Mouse (Mus musculus) kidney, postnatal 0 days (tissue): ENCODE results near the gene Frrs1. TPM values are rescaled to one million over a fixed set of nuclear protein-coding genes. Genes with fewer than 3 reads are reported as not detected.
A peak's percentile ranks its signal among the peaks of the same experiment; 100 is the strongest.

Experiments
- ATAC-seq: fragments of 200-750 bp; cut with Nextera tagmentation; replicated peaks from 2 replicates; pipeline ENCODE4 v1.8.0; 2017; ENCODE audit warnings: low read depth, moderate number of reproducible peaks, moderate TSS enrichment, moderate library complexity; ENCODE audit not compliant: low FRiP score
- DNase-seq: peaks from one replicate; pipeline ENCODE4 v3.0.0-alpha.2; 2016; ENCODE audit warnings: low spot score
- H3K27ac ChIP-seq: fragments of 300-500 bp; sonication (generic); 2 replicates; pipeline ENCODE4 v1.5.1; 2014; ENCODE audit warnings: mild to moderate bottlenecking
- H3K27me3 ChIP-seq: fragments of 300-500 bp; sonication (generic); 2 replicates; pipeline ENCODE4 v1.6.1; 2014; ENCODE audit warnings: low read length, mixed read lengths; ENCODE audit not compliant: insufficient read depth
- H3K36me3 ChIP-seq: fragments of 300-500 bp; sonication (generic); 2 replicates; pipeline ENCODE4 v1.6.1; 2014; ENCODE audit warnings: low read length, mixed read lengths; ENCODE audit not compliant: insufficient read depth
- H3K4me1 ChIP-seq: fragments of 300-500 bp; sonication (generic); replicated peaks from 2 replicates; pipeline ENCODE4 v1.6.1; 2014; ENCODE audit warnings: antibody characterized with exemption, low read length, mixed read lengths; ENCODE audit not compliant: insufficient read depth
- H3K4me2 ChIP-seq: fragments of 300-500 bp; sonication (generic); 2 replicates; pipeline ENCODE4 v1.6.1; 2014; ENCODE audit warnings: mild to moderate bottlenecking, low read length, moderate library complexity, mixed read lengths
- H3K4me3 ChIP-seq: fragments of 300-500 bp; sonication (generic); replicated peaks from 2 replicates; pipeline ENCODE4 v1.5.1; 2014; ENCODE audit warnings: low read depth, low read length
- H3K9ac ChIP-seq: fragments of 300-500 bp; sonication (generic); 2 replicates; pipeline ENCODE4 v1.6.1; 2014; ENCODE audit warnings: low read depth, low read length
- H3K9me3 ChIP-seq: fragments of 300-500 bp; sonication (generic); replicated peaks from 2 replicates; pipeline ENCODE4 v1.6.1; 2016; ENCODE audit warnings: low read length, inconsistent platforms, mixed read lengths
- CTCF ChIP-seq: IDR thresholded peaks from 2 replicates; pipeline ENCODE4 v1.5.1; 2016; ENCODE audit warnings: antibody characterized with exemption, low read depth, mild to moderate bottlenecking, moderate library complexity
- WGBS: fragments of 180-500 bp; shearing (Covaris S2); extraction: QIAGEN DNeasy Blood & Tissue Kit; methylation state at CpG from one replicate; pipeline ENCODE4 v1.1.7; 2014; 5-methylcytosine and 5-hydroxymethylcytosine counted together
- polyA plus RNA-seq: library from polyadenylated mRNA; unstranded; fragments of >200 nt; fragmentation: Nextera tagmentation; extraction: Ambion mirVana; gene quantifications from 2 replicates; pipeline ENCODE4 v1.2.1, GENCODE M21; 2015

Frrs1 gene
- polyA plus RNA-seq, 1 experiment from 2014 or later = 21.7 TPM

DNA sequence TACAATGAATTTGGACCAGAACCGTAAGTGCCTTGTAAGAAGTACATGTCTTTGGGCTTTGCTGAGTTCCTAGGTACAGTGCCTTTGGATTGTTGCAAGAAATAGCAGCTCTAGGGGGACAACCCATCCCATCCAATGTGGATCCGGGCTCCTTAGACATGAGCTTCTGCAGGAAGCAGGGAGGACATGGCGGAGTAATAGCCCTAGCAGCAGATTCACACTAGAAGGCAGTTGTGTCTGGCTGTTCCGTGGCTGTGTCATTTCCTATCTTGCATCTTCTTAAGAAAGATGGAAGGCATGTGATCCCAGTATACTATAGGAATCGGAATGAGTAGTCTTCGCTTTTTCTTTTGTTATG is 32.9 kb downstream of the Frrs1 start:
- ATAC-seq (no peak), DNase-seq (no peak)
- no peak for TF ChIP-seq CTCF
- H3K36me3 ChIP-seq = no peaks in the 10 kb centered on the region
- H3K9ac ChIP-seq = no peak overlapping the region
- H3K4me3 ChIP-seq = no peak overlapping the region
- H3K27ac ChIP-seq = no peak overlapping the region
- no peaks in the 10 kb centered on the region for H3K27me3 ChIP-seq
- H3K9me3 ChIP-seq = no peaks in the 10 kb centered on the region
- H3K4me1 ChIP-seq = no peaks in the 10 kb centered on the region
- no peak overlapping the region for H3K4me2 ChIP-seq
- 96% methylated on average over 6 of the region's 6 CpGs for WGBS

DNA sequence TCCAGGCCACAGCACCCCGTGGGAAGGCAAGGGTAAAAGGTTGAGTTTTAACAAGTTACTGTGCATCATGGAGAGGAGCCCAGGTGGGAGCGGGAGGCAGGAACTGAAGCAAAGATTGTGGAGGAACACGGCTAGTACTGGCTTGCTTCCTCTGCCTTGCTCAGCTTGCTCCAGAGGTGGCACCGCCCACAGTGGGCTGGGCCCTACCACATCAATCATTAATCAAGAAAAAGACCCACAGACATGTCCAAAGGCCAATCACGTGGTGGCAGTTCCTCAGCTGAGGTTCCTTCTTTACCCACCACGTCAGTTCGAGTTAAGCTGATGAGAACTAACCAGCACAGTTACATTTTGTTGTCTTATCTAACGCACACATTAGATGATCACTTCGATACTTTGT is 33.6 kb downstream of the Frrs1 start:
- ATAC-seq = peak; percentile 84
- no peak overlapping the region for H3K4me3 ChIP-seq
- H3K4me2 ChIP-seq = no peak overlapping the region
- H3K27me3 ChIP-seq = no peaks in the 10 kb centered on the region
- no peaks in the 10 kb centered on the region for H3K4me1 ChIP-seq
- H3K9ac ChIP-seq = no peak overlapping the region
- DNase-seq = peak; percentile 9
- WGBS = 75% methylated on average over 9 of the region's 9 CpGs
- no peaks in the 10 kb centered on the region for H3K9me3 ChIP-seq
- TF ChIP-seq CTCF = no peak
- no peak overlapping the region for H3K27ac ChIP-seq
- H3K36me3 ChIP-seq = no peaks in the 10 kb centered on the region

DNA sequence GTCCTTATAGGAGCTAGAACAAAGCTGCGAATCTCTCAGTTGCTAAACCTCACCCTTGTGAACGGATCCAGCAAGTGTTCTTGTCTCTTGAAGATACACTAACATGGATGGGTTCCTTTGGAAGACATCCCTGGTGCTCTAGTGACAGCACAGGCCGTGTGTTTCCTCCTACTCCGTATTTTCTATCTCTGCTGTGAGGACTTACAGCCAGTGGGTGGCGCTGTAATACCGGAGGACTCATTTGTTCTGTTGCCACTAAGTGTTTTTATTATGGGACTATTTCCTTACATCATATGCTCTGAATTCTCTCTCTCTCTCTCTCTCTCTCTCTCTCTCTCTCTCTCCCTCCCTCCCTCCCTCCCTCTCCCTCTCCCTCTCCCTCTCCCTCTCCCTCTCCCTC is 44.9 kb downstream of the Frrs1 start:
- no peaks in the 10 kb centered on the region for H3K27me3 ChIP-seq
- no peaks in the 10 kb centered on the region for H3K4me1 ChIP-seq
- TF ChIP-seq CTCF = peak; percentile 81
- H3K36me3 ChIP-seq = no peaks in the 10 kb centered on the region
- no peak overlapping the region for H3K9ac ChIP-seq
- no peak overlapping the region for H3K27ac ChIP-seq
- no peak overlapping the region for H3K4me2 ChIP-seq
- ATAC-seq (no peak), DNase-seq (peak; percentile 83)
- WGBS = 24% methylated on average over 6 of the region's 6 CpGs
- H3K4me3 ChIP-seq = no peak overlapping the region
- no peaks in the 10 kb centered on the region for H3K9me3 ChIP-seq

DNA sequence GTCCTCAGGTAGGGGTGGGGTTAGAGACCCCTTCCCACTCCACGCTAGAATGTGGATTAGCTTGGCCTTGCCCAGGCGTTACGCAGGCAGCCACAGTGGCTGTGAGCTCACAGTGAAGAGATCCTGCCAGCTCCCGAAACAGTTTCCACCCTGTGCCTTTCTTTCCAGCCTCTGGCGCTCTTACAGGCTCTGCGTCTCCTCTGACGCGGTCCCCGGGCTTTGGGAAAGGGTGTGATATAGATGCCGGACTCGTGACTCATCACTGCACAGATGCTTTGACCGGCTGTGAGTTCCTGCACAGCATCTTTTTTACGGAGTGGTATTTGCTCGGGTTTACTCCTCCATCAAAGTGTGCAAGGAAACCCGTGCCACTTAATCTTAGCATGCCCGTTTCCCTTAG is 46.6 kb downstream of the Frrs1 start:
- DNase-seq (no peak), ATAC-seq (no peak)
- Histone ChIP-seq H3K4me2 (no peak overlapping the region), H3K9ac (no peak overlapping the region), H3K9me3 (no peaks in the 10 kb centered on the region), H3K4me3 (no peak overlapping the region), H3K36me3 (no peaks in the 10 kb centered on the region), H3K4me1 (no peaks in the 10 kb centered on the region), H3K27me3 (no peaks in the 10 kb centered on the region), H3K27ac (no peak overlapping the region)
- WGBS = 79% methylated on average over 16 of the region's 16 CpGs
- TF ChIP-seq CTCF = no peak

DNA sequence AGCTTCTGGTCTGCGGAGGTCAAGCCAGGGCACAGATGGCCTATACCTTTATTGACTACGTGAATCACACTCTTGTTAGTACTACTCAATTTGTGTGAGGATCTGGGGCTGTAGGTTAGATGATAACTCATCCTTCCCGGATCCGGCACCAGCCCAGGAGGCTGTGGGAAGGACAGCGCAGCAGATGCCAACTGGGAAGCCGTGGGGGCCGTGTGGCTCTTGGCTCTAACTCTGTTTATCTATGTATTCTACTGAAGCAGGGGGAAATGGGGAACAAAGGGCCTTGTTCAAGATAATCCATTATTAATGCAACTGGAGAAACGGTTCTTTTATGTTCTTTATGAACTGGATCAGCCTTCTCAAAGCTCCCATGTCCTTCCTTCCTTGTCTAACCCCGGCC is 47.3 kb downstream of the Frrs1 start:
- ATAC-seq (no peak), DNase-seq (no peak)
- Histone ChIP-seq H3K4me3 (no peak overlapping the region), H3K9me3 (no peaks in the 10 kb centered on the region), H3K4me2 (no peak overlapping the region), H3K27me3 (no peaks in the 10 kb centered on the region), H3K4me1 (no peaks in the 10 kb centered on the region), H3K36me3 (no peaks in the 10 kb centered on the region), H3K27ac (no peak overlapping the region), H3K9ac (no peak overlapping the region)
- 71% methylated on average over 9 of the region's 9 CpGs for WGBS
- no peak for TF ChIP-seq CTCF

DNA sequence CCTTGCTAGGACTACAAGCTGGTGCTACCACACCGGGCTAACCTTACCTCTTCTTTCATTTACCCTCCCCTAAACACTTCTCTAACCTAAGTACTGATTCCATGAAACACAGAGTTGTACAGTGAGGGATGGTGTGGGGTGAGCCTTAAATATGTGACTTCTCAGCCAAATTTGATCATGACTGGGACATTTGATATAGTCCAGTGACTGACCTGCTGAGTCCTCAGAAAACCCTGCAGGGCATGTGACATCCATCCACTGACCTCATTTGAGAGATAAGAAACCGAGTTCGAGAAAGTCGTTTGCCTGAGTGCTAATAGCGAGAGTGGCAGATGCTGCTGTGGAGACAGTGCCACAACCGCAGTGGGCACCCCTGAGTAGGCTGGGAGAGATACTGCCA is 55.1 kb downstream of the Frrs1 start:
- Histone ChIP-seq H3K9ac (no peak overlapping the region), H3K4me2 (no peak overlapping the region), H3K27ac (no peak overlapping the region), H3K36me3 (no peaks in the 10 kb centered on the region), H3K4me1 (no peaks in the 10 kb centered on the region), H3K4me3 (no peak overlapping the region), H3K27me3 (no peaks in the 10 kb centered on the region), H3K9me3 (no peaks in the 10 kb centered on the region)
- DNase-seq (no peak), ATAC-seq (no peak; the same call in 1 of the 2 replicates)
- no peak for TF ChIP-seq CTCF
- WGBS = 86% methylated on average over 6 of the region's 6 CpGs

DNA sequence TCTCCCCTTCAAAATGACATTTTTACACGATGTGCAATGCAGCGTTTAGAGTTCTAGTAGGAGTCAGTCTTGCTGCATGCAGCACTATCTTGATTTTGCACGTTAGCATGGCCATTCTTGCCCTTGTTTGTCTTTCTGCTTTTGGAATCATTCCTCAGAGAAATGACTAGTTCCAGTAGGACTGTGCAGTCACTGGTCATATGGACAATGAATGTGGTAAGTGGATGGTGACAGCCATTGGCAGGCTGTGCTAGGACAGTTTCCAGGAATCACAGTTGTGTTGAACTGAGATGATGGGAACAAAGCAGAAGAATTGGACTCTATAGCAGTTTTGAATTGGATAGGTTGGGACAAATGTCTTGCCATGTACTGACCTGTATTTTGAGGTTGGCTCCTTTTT is 55.7 kb downstream of the Frrs1 start:
- WGBS = 70% methylated on average over 3 of the region's 3 CpGs
- ATAC-seq (no peak), DNase-seq (no peak)
- Histone ChIP-seq H3K36me3 (no peaks in the 10 kb centered on the region), H3K27ac (no peak overlapping the region), H3K4me2 (no peak overlapping the region), H3K4me3 (no peak overlapping the region), H3K9ac (no peak overlapping the region), H3K27me3 (no peaks in the 10 kb centered on the region), H3K9me3 (no peaks in the 10 kb centered on the region), H3K4me1 (no peaks in the 10 kb centered on the region)
- no peak for TF ChIP-seq CTCF
